Mouse (Mus musculus) right cerebral cortex, postnatal 10 days (tissue): Measurements from ENCODE around the gene St7.
A peak's percentile ranks its signal among the peaks of the same experiment; 100 is the strongest.

Experiments used
- DNase-seq, 2 experiments: peaks; one replicate each; pipeline ENCODE4 v3.0.0; 2021; ENCODE audit warnings: low spot score in 2 of 2

St7 gene

GRCm38 (mm10) chr6:17763963-17764659 lies 71.4 kb downstream of the St7 start:
- peak; percentile 43 to 70 for DNase-seq

- DNase-seq, result no peak
These were observed 71.9 kb downstream of the St7 start for GRCm38 (mm10) chr6:17764660-17764998.

GRCm38 (mm10) chr6:17769972-17770644 lies 77.4 kb downstream of the St7 start:
- no peak for DNase-seq

DNA sequence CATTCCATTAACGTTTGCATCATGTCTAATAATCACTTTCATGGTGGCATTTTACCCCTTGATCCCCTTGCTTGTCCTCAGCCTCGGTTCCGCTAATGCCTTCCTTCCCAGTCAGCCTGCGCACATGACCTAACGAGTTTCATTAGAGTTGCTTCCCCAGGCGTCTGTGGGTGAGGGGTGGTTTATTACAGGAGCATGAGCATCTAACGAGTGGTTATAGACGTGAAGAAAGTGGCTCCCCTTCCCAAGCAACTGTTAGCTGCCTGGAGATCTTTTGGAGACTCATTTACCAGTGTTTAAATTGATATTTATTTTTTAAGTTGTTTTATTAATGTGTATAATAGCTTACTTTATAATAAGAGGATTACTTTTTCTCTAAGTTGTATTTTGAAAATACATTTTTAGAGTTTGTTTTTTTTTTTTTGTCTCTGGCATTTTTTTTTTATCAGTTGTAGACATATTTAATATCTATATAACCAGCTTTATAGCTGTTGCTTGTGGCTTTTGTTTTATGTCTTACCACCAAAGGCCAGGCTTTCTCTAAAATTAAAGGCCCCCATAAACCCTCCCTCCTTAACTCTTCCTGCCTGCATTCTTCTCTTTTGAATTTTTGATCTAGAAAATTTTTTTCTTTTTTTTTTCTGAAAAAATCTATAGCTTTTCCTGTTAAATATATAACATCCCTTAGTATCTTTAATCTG lies 78.1 kb downstream of the St7 start:
- no peak for DNase-seq

GRCm38 (mm10) chr6:17771456-17771855 lies 78.7 kb downstream of the St7 start:
- DNase-seq, result no peak

- DNase-seq, result no peak
These were observed 79.8 kb downstream of the St7 start for GRCm38 (mm10) chr6:17772514-17772913.

DNA sequence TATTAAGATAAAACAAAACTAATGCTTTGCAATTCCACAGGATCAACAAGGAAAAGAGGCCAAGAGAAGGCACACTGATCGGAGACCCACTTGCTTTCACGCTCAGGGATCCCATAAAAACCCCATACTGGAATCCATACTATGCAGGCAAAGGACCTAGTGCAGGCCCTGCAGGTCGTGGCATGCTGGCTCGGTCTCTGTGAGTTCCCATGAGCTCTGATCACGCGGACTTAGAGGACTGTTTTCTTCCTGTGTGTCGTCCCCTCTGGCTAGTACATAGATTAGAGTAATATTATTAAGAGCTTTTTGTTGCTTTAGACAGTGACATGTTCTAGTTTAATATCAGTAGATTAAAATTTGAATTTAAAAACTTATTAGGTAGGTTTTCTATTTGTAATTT lies 83.3 kb downstream of the St7 start:
- DNase-seq, result no peak

GRCm38 (mm10) chr6:17777018-17777799 lies 84.5 kb downstream of the St7 start:
- no peak for DNase-seq

DNA sequence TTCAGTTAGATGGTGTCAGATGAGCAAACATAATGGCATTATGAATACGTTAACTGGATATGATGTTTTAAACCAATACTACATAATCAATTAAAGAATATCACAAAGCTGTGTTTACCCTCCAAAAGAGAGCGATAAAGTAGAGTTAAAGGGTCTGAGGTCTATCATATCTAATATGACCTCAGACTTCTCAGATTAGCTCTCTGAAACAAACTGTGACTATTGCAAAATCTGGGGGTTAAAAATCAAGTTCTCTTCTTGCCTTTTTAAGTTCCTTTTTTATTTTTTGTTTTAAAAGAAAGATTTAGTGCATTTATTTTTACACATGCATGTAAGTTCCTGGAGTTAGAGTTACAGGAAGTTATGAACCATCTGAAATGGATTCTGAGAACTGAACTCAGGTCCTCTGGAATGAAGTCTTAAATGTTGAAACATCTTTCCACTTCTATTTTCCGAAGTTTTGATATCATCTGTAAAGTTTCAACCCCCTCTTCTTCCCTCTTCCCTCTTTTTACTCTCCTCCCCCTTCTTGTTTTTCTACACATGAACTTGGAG lies 86.0 kb downstream of the St7 start:
- no peak for DNase-seq

GRCm38 (mm10) chr6:17783511-17783910 lies 90.8 kb downstream of the St7 start:
- no peak for DNase-seq

- DNase-seq, result no peak
These were observed 91.8 kb downstream of the St7 start for GRCm38 (mm10) chr6:17784523-17784922.

DNA sequence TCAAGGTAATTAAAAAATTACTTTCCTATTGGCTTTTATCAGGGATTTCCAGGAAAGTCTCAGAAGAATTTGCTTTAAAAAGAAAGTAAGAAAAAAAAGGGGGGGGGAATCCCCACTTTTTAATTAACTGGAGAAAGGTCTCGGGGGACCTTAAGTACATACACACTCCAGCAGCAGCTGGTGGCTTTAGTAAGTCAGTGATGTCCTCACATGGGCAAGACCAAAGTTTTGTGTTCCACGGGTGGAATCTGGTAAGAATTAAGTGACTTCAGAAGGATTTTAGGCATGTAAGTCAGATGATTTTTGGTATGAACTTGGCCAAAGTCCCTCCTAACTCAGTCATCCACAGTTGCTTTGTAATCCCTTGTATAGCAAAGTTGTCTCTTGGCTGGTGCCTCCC lies 92.5 kb downstream of the St7 start:
- no peak for DNase-seq

DNA sequence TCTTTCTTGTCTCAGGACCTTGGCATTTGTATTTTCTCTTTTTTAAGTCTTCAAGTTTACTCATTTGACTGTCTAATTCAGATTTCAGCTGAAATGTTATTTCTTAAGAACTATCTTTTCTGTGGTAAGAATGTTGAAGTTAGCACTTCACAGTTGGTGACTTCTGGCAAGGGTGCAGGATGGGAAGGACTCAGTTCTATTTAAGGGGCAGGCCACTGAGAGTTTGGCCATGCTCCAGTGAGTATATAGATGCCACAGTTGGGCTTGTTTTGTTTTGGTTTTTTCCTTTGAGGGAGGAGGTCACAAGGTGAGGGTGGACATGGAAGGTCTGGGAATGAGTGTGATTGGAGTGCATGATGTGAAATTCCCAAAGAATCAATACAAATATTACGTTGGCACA lies 95.1 kb downstream of the St7 start:
- DNase-seq, result no peak

GRCm38 (mm10) chr6:17790251-17790650 lies 97.5 kb downstream of the St7 start:
- DNase-seq, result no peak

DNA sequence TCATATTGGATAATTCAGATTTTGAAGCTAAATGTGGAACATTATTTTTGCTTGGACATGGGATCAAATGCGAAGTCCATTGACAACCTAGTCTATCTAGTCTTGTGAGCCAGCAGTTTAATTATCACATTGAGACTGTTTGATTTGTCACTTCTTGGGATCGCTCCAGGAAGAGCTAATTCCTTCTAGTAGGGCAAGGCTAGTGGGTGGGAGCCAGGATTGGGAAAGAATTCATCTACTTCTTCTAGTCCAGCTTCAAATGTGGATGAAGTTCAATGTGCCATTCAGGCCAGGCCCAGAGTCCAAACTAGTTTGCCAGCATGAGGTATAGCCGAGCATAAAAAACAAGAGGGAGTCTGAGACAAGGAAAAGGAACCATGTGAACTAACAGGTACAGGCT lies 100.7 kb downstream of the St7 start:
- DNase-seq, result peak; percentile 47 to 48

DNA sequence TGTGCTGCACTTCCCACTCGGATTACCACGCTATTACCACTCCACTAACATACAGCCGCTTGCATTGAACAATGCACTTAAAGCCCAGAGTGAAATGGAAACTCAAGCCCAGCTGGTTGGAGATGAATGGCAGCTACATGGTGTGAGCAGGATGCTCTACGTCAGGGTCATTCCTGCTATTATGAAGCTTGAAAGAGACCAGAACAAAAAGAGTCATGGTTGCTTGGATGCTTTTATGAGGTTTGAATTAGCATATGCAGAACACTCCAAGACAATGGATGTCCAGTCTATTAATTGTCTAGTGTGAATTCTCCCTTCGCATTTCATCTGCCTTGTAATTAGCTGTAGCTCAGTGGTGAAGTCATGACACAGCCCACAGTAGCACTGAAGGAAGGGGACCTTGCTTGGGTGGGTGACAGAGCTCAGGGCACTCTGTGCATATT lies 104.6 kb downstream of the St7 start:
- DNase-seq, result no peak

- DNase-seq, result no peak
These were observed 108.0 kb downstream of the St7 start for GRCm38 (mm10) chr6:17800694-17801093.

DNA sequence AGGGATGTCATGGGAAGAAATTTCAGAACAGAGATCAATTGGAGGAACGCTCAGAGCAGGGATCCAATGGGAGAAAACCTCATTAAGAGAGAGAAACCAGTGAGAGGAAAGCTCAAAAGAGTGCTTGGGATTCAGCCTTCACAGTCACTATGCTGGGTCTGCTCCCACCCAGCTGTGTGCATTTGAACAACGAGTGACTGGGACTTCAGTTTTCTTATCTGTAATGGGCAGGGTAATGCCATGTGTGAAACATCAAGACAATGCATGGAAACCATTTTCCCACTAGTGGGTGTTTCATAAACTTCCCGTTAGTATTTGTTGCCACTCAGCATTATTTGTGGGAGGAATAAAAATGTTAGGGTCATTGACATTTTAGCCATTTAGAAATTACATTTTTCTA lies 111.7 kb downstream of the St7 start:
- no peak for DNase-seq

- DNase-seq, result no peak
These were observed 113.8 kb downstream of the St7 start for GRCm38 (mm10) chr6:17806569-17806968.

GRCm38 (mm10) chr6:17811063-17811462 lies 118.3 kb downstream of the St7 start:
- DNase-seq, result no peak

DNA sequence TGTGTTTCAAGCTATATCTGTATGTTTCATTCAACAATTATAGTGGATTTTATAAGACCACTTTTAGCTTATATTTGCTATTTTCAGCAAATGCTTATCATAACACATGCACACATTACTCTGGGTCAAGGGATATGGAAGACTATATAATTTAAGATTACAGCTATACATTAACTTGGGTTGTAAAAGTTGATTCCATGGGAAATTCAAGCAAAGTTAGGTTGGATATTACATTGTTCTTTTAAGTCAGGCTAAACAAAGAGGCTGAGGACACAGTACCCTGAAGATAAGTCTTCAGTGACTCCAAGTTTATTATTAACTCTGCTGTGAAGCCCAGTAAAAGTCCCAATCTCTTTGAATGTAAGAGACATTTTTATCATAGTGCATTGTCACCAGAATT lies 118.8 kb downstream of the St7 start:
- DNase-seq, result no peak

DNA sequence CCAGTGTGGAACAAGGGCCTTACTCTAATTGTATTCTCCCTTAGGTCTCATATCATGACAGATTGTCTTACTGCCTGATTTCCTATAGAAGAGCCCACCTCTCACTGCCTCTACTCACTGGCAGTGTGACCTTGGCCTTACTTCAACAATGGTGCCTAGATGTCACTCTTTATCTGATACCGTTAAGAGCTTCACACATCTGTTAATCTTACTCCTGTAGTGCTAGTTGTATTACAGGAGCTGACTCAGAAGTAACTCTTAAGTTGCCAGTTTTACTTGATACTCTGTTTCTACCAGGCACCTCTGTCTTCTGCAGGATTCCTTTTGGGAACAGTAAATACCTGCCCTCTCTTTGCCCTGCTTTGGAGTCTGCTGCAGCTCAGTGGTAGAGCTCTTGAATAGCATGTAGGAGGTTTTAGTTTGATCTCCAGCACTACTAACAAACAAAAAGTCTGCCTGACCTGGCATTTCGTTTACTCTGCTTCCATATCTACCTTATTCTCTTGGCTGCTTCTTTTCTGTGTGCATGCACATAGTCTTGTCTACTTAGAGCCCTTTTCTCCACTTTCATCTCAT lies 121.4 kb downstream of the St7 start:
- DNase-seq, result no peak
